Mouse (Mus musculus) heart, embryonic 11.5 days (tissue): ENCODE data around the gene Dnase2a. TPM values are rescaled to one million over a fixed set of nuclear protein-coding genes. Genes with fewer than 3 reads are reported as not detected.

ENCODE experiments used
- ATAC-seq: fragments of 200-750 bp; cut with Nextera tagmentation; replicated peaks from 2 replicates; pipeline ENCODE4 v1.8.0; 2017; ENCODE audit warnings: moderate library complexity; ENCODE audit not compliant: insufficient number of reproducible peaks, low FRiP score, low TSS enrichment
- H3K27ac ChIP-seq: fragments of 300-500 bp; sonication (generic); 2 replicates; pipeline ENCODE4 v1.5.1; 2014; ENCODE audit warnings: mild to moderate bottlenecking, low read depth, low read length
- H3K27me3 ChIP-seq: fragments of 300-500 bp; sonication (generic); 2 replicates; pipeline ENCODE4 v1.6.1; 2014; ENCODE audit warnings: mild to moderate bottlenecking, low read length, mixed read lengths; ENCODE audit not compliant: control insufficient read depth, insufficient read depth
- H3K36me3 ChIP-seq: fragments of 300-500 bp; sonication (generic); 2 replicates; pipeline ENCODE4 v1.6.1; 2014; ENCODE audit warnings: mild to moderate bottlenecking, low read length, moderate library complexity, mixed read lengths; ENCODE audit not compliant: control insufficient read depth, insufficient read depth
- H3K4me1 ChIP-seq: fragments of 300-500 bp; sonication (generic); 2 replicates; pipeline ENCODE4 v1.6.1; 2014; ENCODE audit warnings: low read length; ENCODE audit not compliant: control insufficient read depth, insufficient read depth
- H3K4me2 ChIP-seq: fragments of 300-500 bp; sonication (generic); 2 replicates; pipeline ENCODE4 v1.6.1; 2014; ENCODE audit warnings: mild to moderate bottlenecking, moderate library complexity
- H3K4me3 ChIP-seq: fragments of 300-500 bp; sonication (generic); 2 replicates; pipeline ENCODE4 v1.5.1; 2014; ENCODE audit warnings: low read depth, low read length
- H3K9ac ChIP-seq: fragments of 300-500 bp; sonication (generic); 2 replicates; pipeline ENCODE4 v1.6.1; 2014; ENCODE audit warnings: mild to moderate bottlenecking, low read depth, low read length, moderate library complexity
- H3K9me3 ChIP-seq: fragments of 300-500 bp; sonication (generic); replicated peaks from 2 replicates; pipeline ENCODE4 v1.6.1; 2016; ENCODE audit warnings: low read length; ENCODE audit not compliant: control insufficient read depth
- WGBS: fragments of 180-500 bp; shearing (Covaris S2); extraction: QIAGEN DNeasy Blood & Tissue Kit; methylation state at CpG from one replicate; pipeline ENCODE4 v1.1.7; 2014; ENCODE audit not compliant: insufficient replicate concordance; 5-methylcytosine and 5-hydroxymethylcytosine counted together
- polyA plus RNA-seq: library from polyadenylated mRNA; unstranded; fragments of >200 nt; fragmentation: Nextera tagmentation; extraction: Ambion mirVana; gene quantifications from 2 replicates; pipeline ENCODE4 v1.2.1, GENCODE M21; 2014

The Dnase2a gene
- polyA plus RNA-seq, 1 experiment from 2014 or later = 4.3 TPM

DNA sequence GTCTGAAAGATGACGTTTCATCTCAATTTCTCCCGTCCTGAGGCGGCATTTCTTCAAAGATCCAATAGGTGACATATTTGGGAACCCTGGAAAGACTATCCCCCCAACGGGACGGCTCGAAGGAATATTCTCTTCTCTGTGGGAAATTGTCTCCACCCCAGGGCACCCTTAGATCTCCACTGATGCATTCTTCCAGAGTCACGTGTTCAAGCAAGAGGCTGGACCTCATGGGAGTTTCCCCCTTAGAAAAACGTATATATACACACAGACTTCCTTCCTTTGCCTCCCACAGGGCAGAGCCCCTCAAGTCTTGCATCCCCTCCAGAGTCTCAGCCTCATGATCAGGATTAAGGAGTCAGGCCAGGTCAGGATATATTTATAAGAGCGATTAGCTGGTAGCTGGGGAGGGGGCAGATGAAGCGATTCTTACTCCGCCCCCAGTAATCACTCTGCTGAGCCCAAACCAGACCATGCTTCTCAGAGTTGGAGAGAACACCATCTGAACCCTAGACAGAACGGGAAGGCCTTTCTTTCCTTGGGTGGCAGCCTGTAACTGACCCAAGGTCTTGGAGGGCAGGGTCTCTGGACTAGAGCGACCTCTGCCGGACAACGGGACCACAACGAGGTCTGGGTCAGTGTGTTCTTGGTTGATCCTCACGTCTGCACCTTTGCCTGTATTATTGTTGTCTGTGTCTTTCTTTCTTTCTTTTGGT is 38.3 kb downstream of the Dnase2a start, which contains the start of gene Rtbdn:
TSS of gene Rtbdn (plus strand) at position 464 of the 713 bp plus-strand sequence.
- Histone ChIP-seq H3K9ac (no peak within 1 kb of the TSS), H3K27ac (no peak within 1 kb of the TSS), H3K4me1 (peaks cover 4% of the 10 kb centered on the region; the same call in 1 of the 2 replicates), H3K27me3 (peaks cover 69% of the 10 kb centered on the region), H3K4me2 (peak within 1 kb of the TSS; percentile 75), H3K36me3 (no peaks in the 10 kb centered on the region), H3K4me3 (peak within 1 kb of the TSS; percentile 43), H3K9me3 (no peaks in the 10 kb centered on the region)
- ATAC-seq = no peak
- WGBS = 12% methylated on average over 17 of the region's 17 CpGs

DNA sequence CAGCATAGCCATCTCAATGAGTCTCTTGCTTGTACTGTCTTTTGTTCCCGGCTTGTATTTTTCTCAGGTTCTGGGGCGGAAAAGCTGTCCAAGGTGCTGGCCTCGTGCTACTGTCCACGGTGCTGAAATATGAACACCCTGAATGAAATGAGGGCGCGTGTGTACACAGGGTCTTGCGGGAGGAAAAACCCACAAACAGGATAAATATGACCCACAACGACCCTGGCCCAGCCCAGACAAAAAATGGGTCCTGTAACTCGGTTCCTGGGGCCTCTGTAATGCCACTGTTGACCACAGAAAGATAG is 38.8 kb downstream of the Dnase2a start:
- peaks cover 69% of the 10 kb centered on the region for H3K27me3 ChIP-seq
- H3K36me3 ChIP-seq = no peaks in the 10 kb centered on the region
- no peak overlapping the region for H3K9ac ChIP-seq
- no peak overlapping the region for H3K4me3 ChIP-seq
- no peak for ATAC-seq
- H3K27ac ChIP-seq = no peak overlapping the region
- no peak overlapping the region for H3K4me2 ChIP-seq
- 14% methylated on average over 9 of the region's 9 CpGs for WGBS
- no peaks in the 10 kb centered on the region for H3K9me3 ChIP-seq
- H3K4me1 ChIP-seq = peaks cover 4% of the 10 kb centered on the region; the same call in 1 of the 2 replicates

DNA sequence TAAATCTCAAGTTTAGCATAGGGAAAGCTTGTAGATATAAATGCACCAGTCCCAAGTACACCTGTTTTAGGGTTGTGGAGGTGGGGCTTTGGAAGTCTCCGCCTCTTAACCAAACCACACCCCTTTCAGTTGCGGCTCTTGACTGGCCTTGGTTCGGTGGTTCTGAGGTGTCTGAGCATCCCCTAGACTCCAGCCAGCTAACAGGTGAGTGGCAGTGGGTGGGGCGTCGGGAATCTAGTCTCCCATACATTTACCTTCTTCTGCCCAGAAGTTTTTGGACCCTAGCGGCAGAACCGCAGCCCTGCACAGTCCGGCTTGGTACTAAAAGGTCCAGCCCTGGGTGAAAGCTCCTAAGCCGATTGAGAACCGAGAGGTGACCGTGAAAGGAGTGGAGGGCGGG is 41.4 kb downstream of the Dnase2a start:
- no peak for ATAC-seq
- Histone ChIP-seq H3K9me3 (no peaks in the 10 kb centered on the region), H3K9ac (no peak overlapping the region), H3K27me3 (peaks cover 63% of the 10 kb centered on the region), H3K4me2 (no peak overlapping the region), H3K36me3 (no peaks in the 10 kb centered on the region), H3K4me1 (peaks cover 9% of the 10 kb centered on the region; the same call in 1 of the 2 replicates), H3K4me3 (no peak overlapping the region), H3K27ac (no peak overlapping the region)
- 17% methylated on average over 12 of the region's 12 CpGs for WGBS

DNA sequence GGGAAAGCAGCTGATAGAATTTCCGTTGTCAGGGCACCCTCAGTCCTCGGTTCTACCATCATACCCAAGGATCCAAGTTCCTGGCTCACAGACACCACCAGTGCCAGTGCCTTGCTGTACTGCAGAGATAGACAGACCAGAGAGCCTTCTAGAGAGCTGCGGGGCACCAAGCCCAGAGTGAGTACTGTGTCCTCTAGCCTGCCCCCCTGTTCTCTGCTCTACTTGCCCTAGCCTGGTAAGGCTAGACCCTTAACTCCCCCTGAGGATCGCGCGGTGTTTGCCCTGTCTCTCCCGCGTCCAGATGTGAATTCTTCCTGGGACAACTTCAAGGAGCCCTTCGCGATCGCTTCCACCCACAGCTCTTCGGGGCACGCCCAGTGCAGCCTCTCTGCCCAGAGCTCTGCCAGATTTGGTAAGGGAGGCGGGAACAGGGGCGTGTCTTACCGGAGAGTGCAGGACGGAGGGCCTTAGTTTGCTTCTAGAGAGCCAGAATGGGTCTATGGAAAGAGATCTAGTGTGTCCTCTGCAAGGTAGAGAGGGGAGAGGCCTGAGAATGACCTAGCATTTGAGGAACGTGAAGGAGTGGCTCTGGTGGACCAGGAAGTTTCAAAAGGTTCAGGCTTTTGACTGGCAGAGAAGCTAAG is 44.4 kb downstream of the Dnase2a start:
- H3K36me3 ChIP-seq = no peaks in the 10 kb centered on the region
- no peak for ATAC-seq
- no peaks in the 10 kb centered on the region for H3K9me3 ChIP-seq
- 5% methylated on average over 18 of the region's 18 CpGs for whole genome bisulfite sequencing
- H3K27me3 ChIP-seq = peaks cover 37% of the 10 kb centered on the region
- H3K4me2 ChIP-seq = peak overlapping the region; percentile 37; the same call in 1 of the 2 replicates
- no peak overlapping the region for H3K27ac ChIP-seq
- no peak overlapping the region for H3K4me3 ChIP-seq
- H3K9ac ChIP-seq = no peak overlapping the region
- H3K4me1 ChIP-seq = 0 out of 2 replicates have a peak, but pooled peaks cover 5% of the 10 kb centered on the region

DNA sequence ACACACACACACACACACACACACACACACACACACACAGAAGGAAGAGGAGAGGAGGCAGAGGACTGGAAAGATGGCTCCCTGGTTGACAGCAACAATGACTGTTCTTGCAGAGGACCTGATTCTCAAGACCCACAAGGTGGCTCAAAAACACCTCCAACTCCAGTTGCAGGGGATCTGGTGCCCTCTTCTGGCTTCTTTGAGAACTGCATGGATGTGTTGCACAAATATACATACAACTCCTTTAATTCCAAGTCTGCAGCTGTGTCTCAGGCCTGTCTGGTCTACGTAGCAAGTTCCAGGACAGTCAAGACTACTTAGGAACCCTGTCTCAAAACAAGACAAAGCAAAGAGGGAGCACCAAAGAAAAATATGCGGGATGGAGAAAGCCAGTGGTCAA is 48.4 kb downstream of the Dnase2a start:
- Histone ChIP-seq H3K27ac (no peak overlapping the region), H3K27me3 (peaks cover 11% of the 10 kb centered on the region; the same call in 1 of the 2 replicates), H3K4me2 (no peak overlapping the region), H3K9me3 (no peaks in the 10 kb centered on the region), H3K4me3 (no peak overlapping the region), H3K4me1 (0 out of 2 replicates have a peak, but pooled peaks cover 5% of the 10 kb centered on the region), H3K9ac (no peak overlapping the region), H3K36me3 (peaks cover 7% of the 10 kb centered on the region)
- ATAC-seq = no peak
- 52% methylated on average over 2 of the region's 2 CpGs for WGBS

DNA sequence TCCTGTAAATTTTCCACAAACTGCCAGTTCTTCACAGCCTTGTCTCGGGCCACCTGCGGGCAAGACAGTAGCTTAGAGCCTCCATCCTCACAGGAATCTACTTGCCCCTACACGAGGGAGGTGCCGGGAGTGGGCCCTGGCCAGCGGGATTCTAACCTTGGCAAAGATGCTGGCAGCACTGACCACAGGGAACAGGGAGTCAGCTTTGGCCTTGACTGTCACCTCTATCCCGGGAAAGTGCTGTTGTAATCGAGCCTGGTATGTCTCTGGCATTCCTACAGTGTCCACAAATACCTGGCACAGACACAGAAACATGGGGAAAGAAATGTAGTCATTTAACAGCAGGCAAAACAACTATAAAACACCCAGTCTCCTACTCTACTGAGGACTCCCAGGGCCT is 51.5 kb downstream of the Dnase2a start:
- no peak overlapping the region for H3K9ac ChIP-seq
- 93% methylated on average over 7 of the region's 7 CpGs for WGBS

DNA sequence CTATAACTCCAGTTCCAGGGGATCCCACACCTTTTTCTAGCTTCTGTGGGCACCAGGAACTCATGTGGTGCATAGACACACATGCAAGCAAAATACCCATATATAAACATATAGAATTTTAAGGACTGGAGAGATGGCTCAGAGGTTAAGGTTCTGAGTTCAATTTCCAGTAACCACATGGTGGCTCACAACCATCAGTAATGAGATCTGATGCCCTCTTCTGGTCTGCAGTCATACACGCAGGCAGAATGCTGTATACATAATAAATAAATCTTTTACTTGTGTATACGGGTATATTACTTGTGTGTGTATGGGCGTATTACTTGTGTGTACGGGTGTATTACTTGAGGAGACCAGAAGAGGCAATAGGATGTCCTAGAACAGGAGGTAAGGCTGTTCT is 55.6 kb downstream of the Dnase2a start:
- no peak overlapping the region for H3K27ac ChIP-seq
- ATAC-seq = no peak
- WGBS = 79% methylated on average over 4 of the region's 4 CpGs
- H3K4me2 ChIP-seq = no peak overlapping the region
- peaks cover 18% of the 10 kb centered on the region for H3K4me1 ChIP-seq
- H3K9me3 ChIP-seq = no peaks in the 10 kb centered on the region
- no peak overlapping the region for H3K4me3 ChIP-seq
- no peaks in the 10 kb centered on the region for H3K27me3 ChIP-seq
- H3K9ac ChIP-seq = no peak overlapping the region
- peaks cover 7% of the 10 kb centered on the region for H3K36me3 ChIP-seq

More for the DNA sequence above, 51.5 kb downstream of the Dnase2a start:
- H3K4me3 ChIP-seq = no peak overlapping the region
- no peak overlapping the region for H3K4me2 ChIP-seq
- no peak for ATAC-seq
- H3K4me1 ChIP-seq = no peaks in the 10 kb centered on the region
- H3K27me3 ChIP-seq = no peaks in the 10 kb centered on the region
- no peaks in the 10 kb centered on the region for H3K9me3 ChIP-seq
- H3K27ac ChIP-seq = no peak overlapping the region
- peaks cover 7% of the 10 kb centered on the region for H3K36me3 ChIP-seq

DNA sequence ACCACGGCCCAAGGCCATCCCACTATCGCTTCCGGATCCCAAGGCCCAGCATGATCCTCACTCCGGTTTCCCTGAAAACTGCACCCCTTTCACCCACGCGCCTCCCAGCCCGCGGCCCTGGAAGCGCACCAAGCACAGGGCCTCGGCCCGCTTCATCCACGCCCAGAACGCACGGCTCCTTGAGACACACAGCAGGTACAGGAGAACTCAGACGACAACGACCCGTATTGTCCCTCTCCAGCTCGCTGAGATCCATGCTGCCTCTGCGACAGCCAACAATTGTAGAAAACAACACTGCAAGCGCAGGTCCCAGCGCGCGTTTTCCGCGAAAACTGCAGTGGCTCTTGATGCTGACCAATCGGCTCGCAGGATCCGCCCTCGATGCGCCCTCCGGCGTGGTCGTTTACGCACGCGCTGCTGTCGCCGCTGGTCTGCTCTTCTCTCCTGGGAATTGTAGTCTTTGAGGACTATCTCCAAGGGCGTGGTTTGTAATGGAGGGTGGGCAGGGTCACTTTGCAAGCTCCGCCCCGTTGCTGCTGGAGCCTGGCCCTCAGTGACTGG is 57.5 kb downstream of the Dnase2a start:
- H3K27ac ChIP-seq = peak overlapping the region; percentile 58
- peaks cover 23% of the 10 kb centered on the region for H3K4me1 ChIP-seq
- peak overlapping the region; percentile 70 for H3K9ac ChIP-seq
- H3K27me3 ChIP-seq = no peaks in the 10 kb centered on the region
- H3K9me3 ChIP-seq = no peaks in the 10 kb centered on the region
- ATAC-seq = peak; percentile 85
- H3K4me2 ChIP-seq = peak overlapping the region; percentile 87
- H3K4me3 ChIP-seq = peak overlapping the region; percentile 65
- no peaks in the 10 kb centered on the region; the same call in none of the 2 replicates for H3K36me3 ChIP-seq
- under 1% methylated on average over 41 of the region's 41 CpGs for WGBS
